Mouse (Mus musculus): ENCODE data around the gene Tmem247.

- TF ChIP-seq CTCF (IDR thresholded peaks at IDR 0.05; ENCODE audit: control insufficient read depth, insufficient read depth, low read length) (no peak), POLR2A (IDR thresholded peaks at IDR 0.05; ENCODE audit: borderline replicate concordance, control insufficient read depth, low read depth, low read length) (no peak)
Measured at GRCm38 (mm10) chr17:86899821-86900220, 17.3 kb upstream of the Tmem247 start.
